Mouse (Mus musculus): Measurements from ENCODE around the gene Ap4e1.

Ap4e1 gene

DNA sequence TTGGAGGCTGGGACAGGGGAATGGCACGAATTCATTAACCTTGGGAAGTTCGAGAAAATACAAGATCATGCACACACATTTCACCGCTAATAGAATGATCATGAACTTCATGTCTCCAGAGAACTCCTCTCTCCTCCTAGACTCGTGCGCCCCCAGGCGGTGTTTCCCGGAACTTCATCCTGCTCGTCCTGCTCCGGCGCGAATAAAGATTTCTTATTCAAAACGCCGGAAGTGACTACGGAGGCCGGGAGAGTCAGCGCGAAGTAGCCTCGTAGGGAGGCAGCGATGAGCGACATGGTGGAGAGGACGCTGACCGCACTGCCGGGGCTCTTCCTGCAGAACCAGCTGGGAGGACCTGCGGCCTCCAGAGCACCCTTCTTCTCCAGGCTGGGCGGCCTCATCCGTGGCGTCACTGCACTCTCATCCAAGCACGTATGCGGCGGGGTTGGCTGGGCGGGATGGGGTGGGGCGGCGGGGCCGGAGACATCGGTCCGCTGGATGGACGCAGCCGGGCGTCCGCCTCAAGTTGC is at the start of gene Ap4e1:
Ap4e1 (plus strand) TSS at position 249 of the 530 bp plus-strand sequence.
- DNase-seq (ENCODE audit: low read depth, low spot score) = peak; percentile 94

DNA sequence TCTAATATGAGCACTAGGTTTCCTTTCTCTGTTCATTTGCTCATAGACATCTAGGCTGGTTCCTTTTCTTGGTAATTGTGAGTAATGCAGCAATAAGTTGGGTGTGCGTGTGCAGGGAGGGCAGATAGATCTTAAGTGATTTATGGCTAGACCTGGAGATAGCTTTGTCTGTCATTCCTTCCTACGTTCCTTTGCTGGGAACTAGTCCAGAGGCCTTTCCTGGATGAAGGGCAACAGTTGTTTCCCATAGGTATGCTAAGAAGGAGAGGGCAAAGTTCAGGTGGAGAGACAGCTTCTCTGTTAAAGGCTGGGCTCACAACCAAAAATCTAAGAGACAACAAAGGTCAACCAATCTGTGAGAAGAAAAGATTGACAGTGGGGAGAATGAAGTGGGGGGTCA is 46.8 kb upstream of the Ap4e1 start:
- no peak for DNase-seq (ENCODE audit: low read depth, low spot score)

DNA sequence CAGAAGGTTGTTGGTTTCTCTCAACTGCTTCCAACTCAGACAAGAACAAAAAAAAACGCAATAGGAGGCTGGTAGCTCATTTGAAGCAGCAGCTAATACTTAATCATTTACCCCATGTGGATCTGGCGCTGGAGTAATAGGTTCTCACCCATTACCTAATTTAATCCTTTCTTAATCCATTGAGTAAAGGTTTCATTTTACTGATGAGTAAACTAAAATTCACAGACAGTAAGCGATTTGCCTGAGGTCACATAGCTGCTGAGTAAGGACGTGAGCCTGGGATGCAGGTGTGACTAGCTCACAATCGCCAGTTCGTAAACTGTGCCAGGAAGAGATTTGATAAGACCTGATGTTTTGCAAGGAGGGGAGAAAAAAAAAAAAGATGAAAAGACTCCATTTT is 31.1 kb upstream of the Ap4e1 start:
- no peak for DNase-seq (ENCODE audit: low read depth, low spot score)

DNA sequence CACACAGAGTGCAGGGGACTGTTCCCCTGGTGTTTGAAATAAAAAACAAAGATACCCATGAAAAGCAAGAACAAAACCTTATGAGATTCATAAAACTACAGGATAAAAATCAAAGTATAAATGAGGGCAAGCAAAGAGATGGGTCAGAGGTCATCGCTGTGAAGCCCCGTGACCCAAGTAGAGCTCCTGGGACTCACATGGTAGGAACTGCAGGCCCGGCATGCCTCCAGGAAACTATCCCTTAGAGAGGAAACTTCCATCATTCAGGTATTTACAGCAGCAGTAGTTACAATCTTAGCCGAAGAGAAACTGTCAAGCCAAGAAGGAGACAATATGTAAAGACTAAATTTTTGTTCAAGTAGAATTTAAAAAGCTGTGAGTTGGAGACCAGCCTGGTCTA is 25.3 kb upstream of the Ap4e1 start:
- no peak for DNase-seq (ENCODE audit: low read depth, low spot score)

DNA sequence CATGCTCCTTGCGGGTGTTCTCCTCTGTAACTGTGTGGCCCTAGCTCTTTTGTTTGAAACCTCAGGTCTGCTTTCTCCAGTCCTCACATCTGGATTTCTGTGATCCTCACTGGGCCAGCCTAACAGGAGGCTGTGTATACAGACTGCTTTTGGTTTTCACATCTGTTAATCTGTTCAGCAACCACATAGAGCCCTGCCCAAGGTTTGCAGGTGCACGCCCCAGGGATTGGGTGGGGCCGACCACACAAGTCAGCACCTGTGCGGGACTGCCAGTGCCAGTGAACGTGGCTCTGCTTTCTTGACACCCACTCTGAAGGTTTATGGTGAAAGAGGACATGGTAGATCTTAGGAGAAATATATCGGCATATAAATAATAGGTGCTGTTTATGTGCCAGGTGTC is 18.6 kb upstream of the Ap4e1 start:
- no peak for DNase-seq (ENCODE audit: low read depth, low spot score)

DNA sequence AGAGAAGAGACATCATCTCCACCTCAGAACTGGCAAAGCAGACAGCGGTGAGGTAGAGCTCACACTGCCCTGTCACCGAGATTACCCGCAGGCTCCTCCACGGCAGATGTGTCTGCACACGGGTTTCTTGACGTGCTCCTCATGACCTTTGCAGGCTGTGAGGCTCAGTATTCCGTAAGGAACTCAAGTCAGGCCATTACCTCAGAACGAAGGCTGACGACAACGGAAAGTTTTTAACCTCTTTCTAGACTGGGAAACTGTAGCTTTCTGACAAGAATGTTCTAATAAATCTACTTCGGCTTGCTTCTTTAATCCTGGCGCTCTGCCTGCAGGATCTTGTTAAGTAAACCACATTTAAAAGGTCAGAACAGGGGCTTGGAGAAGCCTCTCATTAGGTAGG is 15.8 kb upstream of the Ap4e1 start:
- DNase-seq (ENCODE audit: low read depth, low spot score) = no peak

DNA sequence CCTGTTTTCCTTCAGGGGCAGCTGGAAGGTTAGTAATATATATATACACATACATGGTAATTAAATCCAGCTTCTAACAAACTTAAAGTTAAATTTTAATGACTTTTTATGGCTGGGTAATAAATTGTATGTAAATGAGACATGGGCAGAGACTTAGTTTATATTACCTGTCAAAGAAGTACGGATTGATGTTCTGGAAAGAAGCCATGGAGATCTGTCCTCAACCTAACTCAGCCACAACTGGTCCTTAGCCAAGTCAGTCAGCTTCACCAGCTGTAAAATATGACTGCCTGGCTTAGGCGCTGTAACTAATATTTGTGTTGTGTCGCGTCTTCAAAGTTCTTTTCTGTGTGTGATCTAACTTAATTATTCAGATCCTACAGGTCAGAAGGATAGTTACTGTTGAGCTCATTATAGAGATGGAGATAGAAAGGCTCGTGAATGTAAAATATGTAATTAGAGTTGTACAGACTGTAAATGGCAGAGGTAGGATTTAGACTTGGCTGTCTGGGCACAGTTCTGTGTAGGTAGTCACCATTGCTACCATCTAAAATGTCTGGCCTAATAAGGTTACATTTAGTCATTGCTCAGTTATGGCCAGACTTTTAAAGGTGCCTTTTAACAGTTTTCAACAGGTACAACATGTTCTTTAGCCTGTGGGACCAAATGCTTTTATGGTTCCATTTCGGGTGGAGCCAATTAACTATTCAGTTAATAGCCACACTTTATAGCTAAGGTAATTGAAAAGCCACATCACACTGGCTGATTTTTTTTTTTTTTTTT is 13.9 kb upstream of the Ap4e1 start:
- no peak for DNase-seq (ENCODE audit: low read depth, low spot score)

DNA sequence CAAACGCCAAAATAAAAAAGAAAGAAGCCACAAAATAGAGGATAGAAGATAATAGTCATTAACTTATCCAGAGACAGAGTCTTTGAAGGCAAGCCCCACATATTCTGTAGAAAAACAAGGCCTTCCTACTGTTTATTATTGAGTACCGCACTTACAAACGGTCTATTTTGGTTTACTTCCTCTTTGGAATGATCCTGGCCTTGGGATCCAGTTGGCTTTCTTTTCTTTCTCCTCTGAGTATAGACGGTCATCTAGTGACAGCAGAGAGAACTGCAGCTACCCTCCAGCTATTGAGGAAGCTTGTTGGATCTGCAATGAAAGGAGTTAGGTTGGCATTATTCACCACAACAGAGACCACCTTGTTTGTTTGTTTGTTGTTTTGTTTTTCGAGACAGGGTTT is 11.8 kb upstream of the Ap4e1 start:
- DNase-seq (ENCODE audit: low read depth, low spot score) = no peak

DNA sequence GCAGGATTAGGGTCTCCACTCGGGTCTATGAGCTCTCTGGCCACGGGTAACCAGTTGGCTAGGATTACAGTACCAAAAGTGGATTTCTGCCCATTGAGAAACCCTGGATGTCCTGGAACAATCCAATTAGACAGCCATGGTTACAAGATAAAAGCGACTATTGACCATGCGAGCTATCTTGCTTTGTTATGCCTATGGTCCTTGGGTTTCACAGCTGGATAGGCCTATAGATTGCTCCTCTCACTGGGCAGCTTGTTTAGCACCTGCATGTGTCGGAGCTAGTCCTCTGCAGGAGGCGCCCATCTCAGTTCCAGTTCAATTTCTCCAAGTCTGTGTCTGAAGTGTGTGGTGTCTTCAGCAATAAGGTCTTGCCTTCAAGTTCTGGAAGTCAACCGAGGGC is 10.3 kb upstream of the Ap4e1 start:
- DNase-seq (ENCODE audit: low read depth, low spot score) = no peak

DNA sequence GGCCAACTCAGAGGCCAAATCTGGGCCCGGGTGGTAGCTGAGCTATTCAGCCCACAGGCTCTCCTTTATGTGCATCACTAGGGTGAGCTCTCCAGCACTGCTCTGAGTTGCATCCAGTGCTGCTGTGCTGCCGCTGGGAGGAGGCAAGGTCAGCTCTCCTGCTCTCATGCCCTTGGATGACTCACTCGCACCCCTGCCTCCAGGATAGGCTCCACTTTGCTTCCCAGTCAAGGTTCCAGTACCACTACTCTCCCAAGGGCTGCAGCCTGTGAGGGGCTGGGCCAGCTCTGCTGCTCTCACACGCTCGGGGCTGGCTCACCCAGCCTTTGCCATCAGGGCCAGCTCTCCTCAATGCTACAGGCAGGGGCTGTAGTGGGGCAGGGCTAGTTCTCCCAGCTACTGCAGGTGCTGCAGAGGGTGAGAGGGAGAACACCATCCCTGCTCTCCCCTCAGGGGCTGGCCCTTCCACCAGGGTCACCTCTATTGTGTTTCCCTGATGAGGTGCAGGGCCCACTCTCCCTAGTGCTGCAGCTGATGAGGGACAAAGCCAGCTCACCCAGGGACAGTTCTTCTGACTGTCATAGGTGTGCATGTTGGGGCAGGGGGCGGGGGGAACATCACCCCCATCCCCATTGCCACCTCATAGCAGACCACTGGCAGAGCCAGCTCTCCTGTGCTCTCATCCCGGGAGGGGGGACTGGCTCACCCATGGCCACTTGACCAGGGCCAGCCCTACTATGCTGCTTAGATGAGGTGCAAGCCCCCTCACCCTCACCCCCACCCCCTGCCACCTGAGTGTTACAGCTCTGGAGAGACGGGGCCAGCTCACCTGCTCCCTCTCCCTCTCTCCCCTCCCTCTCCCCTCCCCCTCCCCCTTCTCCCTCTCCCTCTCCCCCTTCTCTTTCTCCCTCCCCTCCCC is 7.9 kb upstream of the Ap4e1 start:
- DNase-seq (ENCODE audit: low read depth, low spot score) = no peak

DNA sequence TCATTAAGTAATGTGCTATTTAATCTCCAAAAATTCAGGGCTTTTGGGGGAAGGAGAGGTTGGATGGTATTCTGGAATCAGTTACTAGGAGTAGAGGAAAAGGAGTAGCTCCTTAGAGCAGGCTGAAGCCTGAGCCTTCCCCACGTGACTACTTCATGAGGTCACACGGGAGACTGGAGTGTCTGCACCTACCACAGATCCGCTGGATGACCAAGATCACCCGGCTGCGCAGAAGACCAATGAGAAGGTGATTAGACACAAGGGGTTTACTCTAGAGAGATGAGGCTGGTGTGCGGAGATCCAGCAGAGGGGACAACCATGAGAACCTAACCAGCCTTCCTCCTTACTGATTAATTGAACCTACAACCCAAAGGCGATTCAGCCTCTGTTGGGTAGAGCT is 4.5 kb upstream of the Ap4e1 start:
- DNase-seq (ENCODE audit: low read depth, low spot score) = no peak

DNA sequence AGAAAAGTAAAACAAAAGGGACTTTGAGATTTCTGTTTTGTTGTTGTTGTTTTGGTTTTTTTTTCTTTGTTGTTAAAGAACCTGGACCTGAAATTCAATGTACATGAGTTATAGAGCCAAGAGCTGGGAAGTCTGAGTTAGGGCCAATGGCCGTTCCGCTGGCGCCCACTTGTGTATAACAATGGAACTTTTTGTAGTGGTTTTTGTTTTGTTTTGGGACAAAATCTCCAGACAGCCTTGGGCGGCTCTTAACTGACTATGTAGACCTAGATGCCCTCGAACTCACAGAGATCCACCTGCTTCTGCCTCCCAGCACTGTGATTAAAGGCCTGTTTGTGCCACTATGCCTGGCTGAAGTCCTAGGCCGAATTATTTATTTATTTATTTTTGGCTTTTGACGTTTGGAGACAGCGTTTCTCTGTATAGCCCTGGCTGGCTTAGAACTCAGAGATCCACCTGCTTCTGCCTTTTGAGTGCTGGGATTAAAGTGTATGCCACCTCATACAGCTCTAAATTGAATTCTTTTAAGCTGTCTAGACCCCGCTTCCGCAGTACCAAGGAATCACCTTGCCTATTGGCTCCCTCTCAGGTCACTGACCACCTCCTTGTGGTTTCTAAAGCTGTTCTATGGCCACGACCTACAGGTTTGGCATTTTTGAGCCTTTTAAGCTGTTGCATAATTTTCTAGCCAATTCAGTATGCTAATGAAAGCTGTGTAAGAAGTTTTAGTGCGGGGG is 1.7 kb upstream of the Ap4e1 start:
- peak; percentile 75 for DNase-seq (ENCODE audit: low read depth, low spot score)

DNA sequence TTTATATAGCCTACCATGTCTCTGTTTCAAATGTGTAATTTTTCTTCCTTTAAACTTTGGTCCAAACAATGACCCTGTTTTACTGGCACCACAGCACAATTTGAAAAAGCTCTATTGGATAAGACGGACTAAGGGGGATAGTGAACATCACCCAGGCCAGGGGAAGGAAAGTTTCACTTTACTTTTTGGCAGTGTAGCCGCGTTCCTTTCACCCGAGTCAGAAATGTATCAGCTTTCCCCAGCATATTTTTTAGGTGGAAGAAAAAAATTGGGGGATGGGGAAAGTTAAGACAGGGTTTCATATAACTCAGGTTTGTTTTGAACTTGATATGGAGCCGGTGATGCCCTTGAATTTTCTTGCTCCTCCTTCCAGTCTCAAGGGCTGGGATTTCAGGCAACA is 1.0 kb upstream of the Ap4e1 start:
- no peak for DNase-seq (ENCODE audit: low read depth, low spot score)

DNA sequence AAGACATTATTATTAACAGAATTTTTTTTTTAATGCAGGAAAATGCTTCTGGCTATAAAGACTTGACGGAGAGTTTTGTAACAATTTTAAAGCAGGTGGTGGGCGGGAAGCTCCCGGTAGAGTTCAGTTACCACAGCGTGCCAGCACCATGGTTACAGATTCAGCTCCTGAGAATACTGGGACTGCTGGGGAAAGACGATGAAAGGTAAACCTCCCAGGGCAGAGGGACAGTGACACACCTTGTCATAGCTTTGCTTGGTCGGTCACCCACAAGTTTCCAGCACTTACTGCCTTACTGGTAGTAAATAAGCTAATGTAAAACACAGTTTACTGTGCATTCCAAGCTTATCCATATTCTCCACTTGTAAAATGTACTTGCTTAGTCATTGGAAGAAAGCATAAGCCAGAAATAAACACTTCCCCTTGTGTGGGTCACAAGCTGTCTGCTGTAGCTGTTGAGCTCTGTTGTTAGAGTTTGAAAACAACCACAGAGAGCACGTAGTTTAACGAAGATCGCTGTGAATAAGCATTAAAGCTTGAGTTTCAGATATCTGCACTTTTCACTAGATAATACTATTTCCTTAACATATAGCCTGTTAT is 26.6 kb downstream of the Ap4e1 start:
- no peak for DNase-seq (ENCODE audit: low read depth, low spot score)

DNA sequence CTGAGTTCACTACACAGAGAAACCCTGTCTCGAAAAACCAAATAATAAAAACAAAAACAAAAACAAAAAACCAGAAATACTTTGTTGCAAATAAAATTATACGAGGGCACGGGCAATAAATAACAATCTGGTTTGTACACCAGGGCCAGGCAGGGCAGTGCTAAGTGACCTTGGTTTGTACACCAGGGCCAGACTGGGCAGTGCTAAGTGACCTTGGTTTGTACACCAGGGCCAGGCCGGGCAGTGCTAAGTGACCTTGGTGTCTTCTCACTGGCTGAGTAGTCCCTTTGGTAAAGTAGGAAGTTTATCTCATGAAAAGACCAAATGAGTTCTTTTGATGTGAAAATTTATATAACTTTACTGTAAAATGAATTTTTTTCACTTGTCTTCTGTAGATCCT is 28.8 kb downstream of the Ap4e1 start:
- no peak for DNase-seq (ENCODE audit: low read depth, low spot score)

DNA sequence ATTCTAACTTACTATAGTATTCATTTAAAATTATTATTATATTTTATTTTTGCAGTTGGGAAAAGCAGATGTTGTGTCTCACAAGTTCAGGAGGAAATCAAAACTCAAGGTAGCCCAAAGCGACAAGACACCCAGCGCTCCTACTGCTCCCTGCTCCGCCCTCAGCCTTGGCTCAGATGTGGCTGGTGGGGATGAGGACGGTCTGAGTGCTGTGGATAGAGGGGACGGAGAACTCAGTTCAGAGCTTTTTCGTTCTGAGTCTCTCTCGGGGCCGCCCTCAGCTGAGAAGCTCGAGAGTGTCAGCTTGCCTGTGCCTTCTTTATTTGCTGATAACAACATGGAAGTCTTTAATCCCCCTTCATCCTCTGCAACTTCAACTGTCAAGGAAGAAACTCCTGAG is 53.0 kb downstream of the Ap4e1 start:
- DNase-seq (ENCODE audit: low read depth, low spot score) = no peak

DNA sequence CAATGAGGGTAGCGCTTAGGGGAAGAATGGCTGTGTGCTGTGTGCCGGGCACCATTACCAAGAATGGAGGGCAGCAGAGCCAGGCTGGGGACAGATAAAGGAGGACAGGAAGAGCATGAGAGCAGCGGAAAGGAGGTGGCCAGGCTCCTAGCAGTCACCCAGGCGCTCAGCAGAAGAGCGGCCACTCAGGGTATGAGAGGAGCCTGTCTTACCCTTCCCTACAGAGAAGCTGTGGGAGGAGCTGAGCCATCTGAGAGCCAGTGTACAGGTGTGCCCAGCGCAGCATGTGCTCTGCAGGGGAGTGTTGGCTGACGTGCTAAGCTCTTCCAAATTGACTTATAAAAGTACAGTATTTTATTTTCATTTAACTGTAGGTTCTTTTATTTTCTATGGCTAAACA is 60.3 kb downstream of the Ap4e1 start:
- no peak for DNase-seq (ENCODE audit: low read depth, low spot score)

DNA sequence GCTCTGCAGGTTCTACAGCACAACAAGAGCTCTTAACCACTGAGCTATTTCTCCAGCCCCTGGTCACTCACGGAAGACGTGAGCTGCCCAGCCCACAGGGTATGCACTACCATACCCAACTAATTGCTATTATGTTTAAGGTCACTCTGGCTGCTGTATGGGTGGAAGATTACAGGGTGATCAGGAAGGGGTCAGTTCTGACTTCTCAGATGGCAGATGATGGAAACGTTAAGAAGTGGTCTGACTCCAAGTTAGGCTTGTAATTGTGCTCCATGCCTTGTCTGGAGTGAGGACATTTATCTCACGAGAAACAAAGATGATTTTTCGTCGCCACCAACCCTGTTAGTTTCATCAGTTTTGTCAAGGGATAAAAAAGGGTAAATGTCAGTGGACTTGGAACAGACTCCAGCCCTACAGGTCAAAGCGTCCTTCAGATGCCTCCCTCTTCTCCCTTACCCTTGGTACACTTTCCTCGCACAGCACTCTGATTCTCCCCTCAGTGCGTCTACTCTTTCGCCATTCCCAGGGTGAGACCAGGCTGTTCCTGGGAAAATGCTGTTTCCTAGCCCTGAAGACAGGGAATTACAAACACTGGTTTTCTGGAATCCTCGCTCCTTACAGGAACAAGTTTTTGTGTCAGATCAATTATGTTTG is 61.4 kb downstream of the Ap4e1 start:
- no peak for DNase-seq (ENCODE audit: low read depth, low spot score)

DNA sequence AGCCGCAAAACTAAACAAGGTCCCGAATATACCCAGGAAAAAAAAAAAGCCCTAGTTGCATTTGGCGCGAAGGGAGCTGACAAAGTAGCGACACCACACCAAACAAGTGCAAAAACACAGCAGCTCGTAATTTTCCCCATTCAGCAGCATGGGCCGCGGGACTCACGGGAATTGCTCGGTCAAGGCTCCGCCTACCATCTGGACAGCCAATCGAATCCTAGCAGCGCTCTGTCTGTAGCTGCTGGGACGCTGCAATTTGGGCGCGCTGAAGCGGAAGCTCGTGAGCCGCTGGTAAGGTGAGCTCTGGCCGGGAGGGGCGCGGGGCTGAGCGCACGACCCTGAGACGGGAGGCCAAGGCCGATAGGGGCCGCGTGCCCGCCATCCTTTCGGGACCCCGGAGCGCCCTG is 61.9 kb downstream of the Ap4e1 start, which contains the start of gene Blvra:
Blvra (plus strand) TSS at position 231 of the 407 bp plus-strand sequence.
- peak; percentile 93 for DNase-seq (ENCODE audit: low read depth, low spot score)

DNA sequence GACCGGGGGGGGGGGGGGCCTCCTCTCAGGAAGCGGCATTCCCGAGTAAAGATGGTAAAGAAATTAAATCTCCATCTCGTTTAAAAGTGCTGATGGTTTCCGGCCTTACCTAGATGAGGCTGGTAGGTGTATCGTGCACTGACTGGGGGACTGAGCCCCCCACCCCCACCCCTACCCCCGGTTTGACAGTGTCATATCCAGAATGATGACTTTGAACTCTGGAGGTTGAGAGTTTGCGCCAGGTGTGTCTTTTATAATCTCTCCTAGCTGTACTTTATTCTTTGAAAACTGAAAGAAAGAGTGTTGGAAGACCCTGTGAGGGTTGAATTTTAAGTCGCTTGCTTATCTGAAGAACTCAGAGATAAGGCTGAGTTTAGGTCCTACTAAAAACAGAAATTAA is 62.4 kb downstream of the Ap4e1 start:
- no peak for DNase-seq (ENCODE audit: low read depth, low spot score)

DNA sequence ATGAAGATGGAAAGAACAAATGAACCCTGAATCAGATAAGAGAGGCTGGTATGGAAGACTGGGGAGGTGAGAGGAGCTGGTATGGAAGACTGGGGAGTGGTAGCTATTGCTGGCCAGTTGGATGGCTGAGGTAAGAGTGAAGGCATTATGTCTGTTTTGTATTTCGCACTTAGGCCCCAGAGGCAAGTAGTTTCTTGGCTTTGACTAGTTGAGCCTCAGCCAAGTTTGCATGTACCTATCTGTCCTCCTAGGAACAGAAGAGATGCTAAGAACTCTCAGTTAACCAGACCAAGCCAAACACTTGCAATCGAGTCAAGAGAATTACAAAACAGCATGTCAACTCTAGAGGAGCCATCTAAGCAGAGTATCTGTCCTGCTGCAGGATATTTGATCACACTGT is 65.6 kb downstream of the Ap4e1 start:
- no peak for DNase-seq (ENCODE audit: low read depth, low spot score)

Measured in CD4-positive, CD25-positive, alpha-beta regulatory T cell, adult 2 months (primary cell).